Mouse (Mus musculus) limb, embryonic 15.5 days (tissue): ENCODE data around the gene Tmco3. TPM values are rescaled to one million over a fixed set of nuclear protein-coding genes. Genes with fewer than 3 reads are reported as not detected.
"Not testable (repeated sequence)": the region's sequence is repeated elsewhere in the genome, so short reads cannot be mapped to it uniquely, and the experiment has no call there.

Experiments
- ATAC-seq: fragments of 200-750 bp; cut with Nextera tagmentation; 2 replicates; pipeline ENCODE4 v1.8.0; 2017; ENCODE audit warnings: low read depth, moderate TSS enrichment; ENCODE audit not compliant: insufficient number of reproducible peaks, low FRiP score, low TSS enrichment
- H3K27ac ChIP-seq: fragments of 300-500 bp; sonication (generic); 2 replicates; pipeline ENCODE4 v1.5.1; 2015; ENCODE audit warnings: moderate library complexity, mild to moderate bottlenecking, inconsistent platforms
- H3K27me3 ChIP-seq: fragments of 300-500 bp; sonication (generic); 2 replicates; pipeline ENCODE4 v1.6.1; 2015; ENCODE audit warnings: inconsistent platforms
- H3K36me3 ChIP-seq: fragments of 300-500 bp; sonication (generic); 2 replicates; pipeline ENCODE4 v1.6.1; 2015; ENCODE audit warnings: inconsistent platforms
- H3K4me1 ChIP-seq: fragments of 300-500 bp; sonication (generic); 2 replicates; pipeline ENCODE4 v1.6.1; 2015; ENCODE audit warnings: inconsistent platforms
- H3K4me2 ChIP-seq: fragments of 300-500 bp; sonication (generic); 2 replicates; pipeline ENCODE4 v1.6.1; 2015; ENCODE audit warnings: mild to moderate bottlenecking, inconsistent platforms
- H3K4me3 ChIP-seq: fragments of 300-500 bp; sonication (generic); 2 replicates; pipeline ENCODE4 v1.5.1; 2015; ENCODE audit warnings: mild to moderate bottlenecking, inconsistent platforms
- H3K9ac ChIP-seq: fragments of 300-500 bp; sonication (generic); 2 replicates; pipeline ENCODE4 v1.6.1; 2015; ENCODE audit warnings: inconsistent platforms
- H3K9me3 ChIP-seq: fragments of 300-500 bp; sonication (generic); 2 replicates; pipeline ENCODE4 v1.6.1; 2016; ENCODE audit warnings: inconsistent platforms
- WGBS: fragments of 180-500 bp; shearing (Covaris S2); methylation state at CpG from one replicate; pipeline ENCODE4 v1.1.7; 2015; 5-methylcytosine and 5-hydroxymethylcytosine counted together
- polyA plus RNA-seq: library from polyadenylated mRNA; unstranded; fragments of >200 nt; fragmentation: Nextera tagmentation; extraction: Ambion mirVana; gene quantifications from 2 replicates; pipeline ENCODE4 v1.2.1, GENCODE M21; 2015

The Tmco3 gene
- polyA plus RNA-seq, 1 experiment from 2014 or later, result 47.7 TPM

DNA sequence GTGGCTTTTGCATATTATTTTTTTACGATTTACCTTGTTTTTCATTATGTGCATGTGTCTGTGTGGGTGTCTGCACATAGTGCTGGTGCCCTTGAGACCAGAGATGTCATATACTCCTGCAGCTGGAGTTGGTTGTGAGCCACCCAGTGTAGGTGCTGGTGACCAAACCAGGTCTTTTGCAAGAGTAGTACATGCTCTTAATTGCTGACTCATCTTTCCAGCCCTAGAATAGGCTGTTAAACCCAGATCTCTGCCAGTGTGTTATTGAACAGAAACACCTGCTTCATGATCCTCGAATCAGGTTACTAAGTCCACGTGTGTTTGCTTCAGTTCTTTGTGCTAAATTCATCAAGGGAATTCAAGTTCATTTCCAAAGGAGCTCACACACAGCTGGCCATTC, 26.9 kb downstream of the Tmco3 start:
- Histone ChIP-seq H3K4me2 (no peak overlapping the region), H3K36me3 (peaks cover 65% of the 10 kb centered on the region), H3K4me1 (no peaks in the 10 kb centered on the region), H3K4me3 (no peak overlapping the region), H3K27me3 (no peaks in the 10 kb centered on the region), H3K27ac (no peak overlapping the region), H3K9ac (no peak overlapping the region), H3K9me3 (no peaks in the 10 kb centered on the region)
- ATAC-seq, result no peak
- 78% methylated on average over 3 of the region's 3 CpGs for WGBS

DNA sequence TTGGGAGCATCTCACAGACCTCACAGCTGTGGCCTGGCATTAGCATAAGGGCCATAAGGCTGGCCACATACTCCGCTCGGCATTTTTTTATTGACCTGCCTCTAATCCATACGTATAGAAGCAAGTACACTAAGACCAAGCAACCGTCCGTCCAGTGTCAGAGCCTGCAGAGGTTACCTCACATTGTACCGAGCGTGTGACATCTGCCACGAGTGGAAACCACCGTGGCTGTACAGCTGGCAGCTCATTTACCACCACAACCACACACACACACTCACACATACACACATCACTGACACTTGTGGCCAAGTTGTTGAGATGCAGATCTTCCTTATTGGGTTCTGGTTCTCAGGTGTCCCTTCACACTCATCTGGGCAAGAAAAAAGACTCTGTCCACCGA, 28.7 kb downstream of the Tmco3 start:
- Histone ChIP-seq H3K9ac (no peak overlapping the region), H3K4me3 (no peak overlapping the region), H3K36me3 (peaks cover 60% of the 10 kb centered on the region), H3K4me2 (no peak overlapping the region), H3K27me3 (no peaks in the 10 kb centered on the region), H3K27ac (no peak overlapping the region), H3K4me1 (no peaks in the 10 kb centered on the region), H3K9me3 (no peaks in the 10 kb centered on the region)
- 89% methylated on average over 10 of the region's 10 CpGs for WGBS
- no peak for ATAC-seq

DNA sequence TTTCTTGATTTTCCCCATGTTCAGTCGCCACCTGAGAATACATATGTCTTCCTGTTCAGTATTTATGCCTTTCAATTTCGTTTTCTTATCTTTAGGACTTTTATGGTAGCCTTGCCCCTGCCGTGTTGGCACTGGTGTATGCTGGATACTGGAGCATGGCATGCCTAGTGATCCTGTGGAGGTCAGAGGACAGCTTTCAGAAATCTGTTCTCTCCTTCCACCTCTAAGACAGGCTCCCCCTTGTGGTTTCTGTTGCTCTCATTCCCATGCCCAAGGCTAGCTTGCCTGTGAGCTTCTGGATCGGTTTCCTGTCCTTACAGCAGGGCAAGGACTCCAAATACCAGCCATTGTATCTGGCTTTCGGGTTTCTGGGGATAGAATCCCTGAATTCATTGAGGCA, 38.6 kb downstream of the Tmco3 start:
- no peak overlapping the region for H3K27ac ChIP-seq
- no peak for ATAC-seq
- no peak overlapping the region for H3K4me3 ChIP-seq
- no peaks in the 10 kb centered on the region for H3K27me3 ChIP-seq
- no peaks in the 10 kb centered on the region for H3K4me1 ChIP-seq
- 37% methylated on average over 5 of the region's 5 CpGs for WGBS
- no peaks in the 10 kb centered on the region for H3K9me3 ChIP-seq
- no peak overlapping the region for H3K9ac ChIP-seq
- H3K36me3 ChIP-seq, result peaks cover 12% of the 10 kb centered on the region; the same call in 1 of the 2 replicates
- no peak overlapping the region for H3K4me2 ChIP-seq

DNA sequence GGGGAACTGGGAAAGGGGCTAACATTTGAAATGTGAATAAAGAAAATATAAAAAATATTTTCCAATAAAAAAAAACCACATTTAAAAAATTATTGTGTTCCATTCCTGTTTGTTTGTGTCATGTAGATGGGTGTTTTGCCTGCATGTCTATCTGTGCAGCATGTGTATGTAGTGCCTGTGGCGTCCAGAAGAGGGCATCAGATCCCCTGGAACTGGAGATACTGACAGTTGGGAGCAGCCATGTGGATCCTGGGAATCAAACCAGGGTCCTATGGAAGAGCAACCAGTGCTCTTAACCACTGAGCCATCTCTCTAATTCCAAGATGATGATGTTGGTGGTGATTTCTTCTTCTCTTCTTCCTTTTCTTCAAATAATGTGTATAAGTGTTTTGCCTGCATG, 46.7 kb downstream of the Tmco3 start:
- Histone ChIP-seq H3K9ac (no peak overlapping the region), H3K4me3 (no peak overlapping the region), H3K4me2 (no peak overlapping the region), H3K36me3 (no peaks in the 10 kb centered on the region), H3K4me1 (peaks cover 3% of the 10 kb centered on the region; the same call in 1 of the 2 replicates), H3K27me3 (no peaks in the 10 kb centered on the region), H3K27ac (no peak overlapping the region), H3K9me3 (no peaks in the 10 kb centered on the region)
- no peak for ATAC-seq
- WGBS, result 31% methylated on average over 1 of the region's 1 CpGs

DNA sequence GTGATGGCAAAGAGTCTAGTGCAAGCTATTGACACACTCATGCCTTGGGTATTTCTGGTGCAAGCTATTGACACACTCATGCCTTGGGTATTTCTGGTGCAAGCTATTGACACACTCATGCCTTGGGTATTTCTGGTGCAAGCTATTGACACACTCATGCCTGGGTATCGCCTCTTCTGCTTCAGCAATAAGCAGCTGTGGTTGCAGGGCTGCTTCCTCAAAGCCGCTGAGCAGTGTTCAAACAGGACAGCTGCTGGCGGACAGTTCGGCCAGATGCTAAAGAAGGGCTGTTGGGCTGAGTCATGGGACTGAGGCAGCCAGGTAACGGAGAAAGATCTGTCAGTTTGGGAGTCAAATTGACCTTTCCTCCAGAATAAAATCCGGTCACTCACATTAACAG, 49.3 kb downstream of the Tmco3 start:
- Histone ChIP-seq H3K36me3 (peaks cover 19% of the 10 kb centered on the region), H3K4me1 (peaks cover 20% of the 10 kb centered on the region)
- H3K9ac ChIP-seq, H3K27me3 ChIP-seq, H3K9me3 ChIP-seq, H3K4me3 ChIP-seq, H3K4me2 ChIP-seq, ATAC-seq, H3K27ac ChIP-seq: not testable (repeated sequence)
- WGBS, result 81% methylated on average over 6 of the region's 6 CpGs

DNA sequence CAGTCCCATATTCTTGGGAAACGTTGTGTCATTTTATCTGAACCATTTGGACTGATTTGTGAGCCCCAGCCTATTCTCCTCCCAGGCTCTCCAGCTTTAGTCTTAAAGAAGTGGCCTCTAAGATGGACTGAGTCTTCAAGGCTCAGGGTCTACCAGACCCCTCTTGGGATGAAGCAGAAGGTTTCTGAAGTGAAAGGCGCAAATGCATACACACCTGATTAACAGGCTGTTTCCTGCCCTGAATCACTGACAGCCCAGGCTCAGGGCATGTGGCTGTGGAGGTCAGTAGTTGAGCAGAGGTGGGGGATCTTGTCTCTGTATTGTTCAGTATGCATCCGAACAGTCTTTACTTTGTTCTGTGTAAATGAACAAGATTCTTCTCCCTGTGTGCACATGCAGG, 49.7 kb downstream of the Tmco3 start:
- Histone ChIP-seq H3K27ac (no peak overlapping the region; the same call in 1 of the 2 replicates), H3K4me3 (0 out of 2 replicates have a peak overlapping the region, but pooled peaks have one; percentile 88), H3K4me1 (peaks cover 21% of the 10 kb centered on the region), H3K4me2 (no peak overlapping the region), H3K9ac (no peak overlapping the region), H3K36me3 (peaks cover 23% of the 10 kb centered on the region), H3K27me3 (no peaks in the 10 kb centered on the region), H3K9me3 (no peaks in the 10 kb centered on the region)
- no peak for ATAC-seq
- WGBS, result 67% methylated on average over 3 of the region's 3 CpGs

DNA sequence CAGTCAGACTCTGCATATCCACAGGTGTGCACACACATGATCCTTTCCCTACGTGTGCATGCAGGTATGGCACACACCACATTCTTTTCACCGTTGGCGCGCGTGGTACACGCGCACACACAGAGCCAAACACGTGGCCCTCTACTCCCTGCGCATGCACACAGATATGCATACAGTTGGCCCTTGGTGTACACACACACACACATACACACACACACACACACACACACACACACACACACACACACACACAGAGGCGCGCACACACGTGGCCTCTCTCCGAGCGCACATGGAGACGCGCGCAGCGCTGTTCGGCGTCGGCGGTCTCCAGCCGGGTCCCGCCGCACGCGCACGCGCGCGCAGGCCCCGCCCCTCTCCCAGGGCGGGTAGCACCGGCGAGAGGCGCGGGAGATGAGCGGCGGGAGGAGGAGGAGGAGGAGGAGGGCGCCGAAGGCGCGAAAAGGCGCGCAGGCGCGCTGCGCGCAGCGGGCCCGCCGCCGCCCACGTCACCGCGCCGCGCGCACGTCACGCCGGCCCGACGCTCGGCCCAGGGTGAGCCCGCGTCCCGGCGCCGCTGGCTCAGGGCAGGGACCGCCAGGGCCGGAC, 50.4 kb downstream of the Tmco3 start, which contains the start of gene Tfdp1:
TSS of gene Tfdp1 (plus strand) at position 497 of the 606 bp plus-strand sequence.
- H3K4me3 ChIP-seq, result peak within 1 kb of the TSS; percentile 88
- peak within 1 kb of the TSS; percentile 76 for H3K4me2 ChIP-seq
- peak within 1 kb of the TSS; percentile 86 for H3K27ac ChIP-seq
- under 1% methylated on average over 54 of the region's 72 CpGs for WGBS
- peaks cover 30% of the 10 kb centered on the region for H3K36me3 ChIP-seq
- H3K27me3 ChIP-seq, result no peaks in the 10 kb centered on the region
- ATAC-seq, result peak; percentile 87
- H3K4me1 ChIP-seq, result peaks cover 21% of the 10 kb centered on the region
- no peaks in the 10 kb centered on the region for H3K9me3 ChIP-seq
- peak within 1 kb of the TSS; percentile 90 for H3K9ac ChIP-seq

DNA sequence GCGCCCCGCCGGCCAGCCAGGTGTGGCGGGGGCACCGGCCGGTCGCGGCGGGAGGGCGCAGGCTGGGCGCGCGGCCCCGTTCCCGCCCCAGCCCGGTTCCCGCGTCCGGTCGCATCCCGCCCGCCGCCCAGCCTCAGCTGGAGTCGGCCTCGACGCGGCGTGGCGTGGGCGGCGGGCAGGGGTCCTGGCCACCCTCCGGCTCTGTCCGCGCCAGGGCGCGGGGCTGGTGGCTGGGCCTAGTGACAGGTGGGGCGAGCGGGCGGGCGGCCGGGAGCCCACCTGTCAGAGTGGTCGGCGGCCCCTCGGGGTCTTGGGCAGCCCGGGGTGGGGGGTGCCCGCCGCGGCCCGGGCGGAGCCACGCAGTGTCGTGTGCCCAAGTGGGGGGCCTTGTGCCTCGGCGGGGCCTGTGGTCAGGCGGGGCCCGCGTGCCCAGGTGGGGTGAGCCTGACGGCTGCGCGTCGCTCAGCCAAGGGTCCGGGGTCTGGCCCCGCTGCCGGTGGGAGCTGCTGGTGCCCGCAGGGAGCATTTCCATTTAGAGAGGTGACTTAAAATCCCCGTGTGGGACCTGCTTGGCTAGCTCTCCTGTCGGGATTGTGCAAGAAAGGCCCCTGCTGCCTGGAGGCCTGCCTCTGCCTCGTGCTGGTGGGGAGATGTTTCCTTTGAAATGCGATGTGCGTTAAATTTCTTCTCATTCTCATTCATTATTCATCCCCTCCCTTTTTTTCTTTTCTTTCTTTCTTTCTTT, 51.1 kb downstream of the Tmco3 start:
- WGBS, result under 1% methylated on average over 68 of the region's 70 CpGs
- Histone ChIP-seq H3K4me1 (peaks cover 21% of the 10 kb centered on the region), H3K27me3 (no peaks in the 10 kb centered on the region), H3K9ac (peak overlapping the region; percentile 90), H3K36me3 (peaks cover 37% of the 10 kb centered on the region), H3K4me2 (peak overlapping the region; percentile 76), H3K9me3 (no peaks in the 10 kb centered on the region), H3K27ac (peak overlapping the region; percentile 86), H3K4me3 (peak overlapping the region; percentile 88)
- peak; percentile 45; the same call in 1 of the 2 replicates for ATAC-seq

DNA sequence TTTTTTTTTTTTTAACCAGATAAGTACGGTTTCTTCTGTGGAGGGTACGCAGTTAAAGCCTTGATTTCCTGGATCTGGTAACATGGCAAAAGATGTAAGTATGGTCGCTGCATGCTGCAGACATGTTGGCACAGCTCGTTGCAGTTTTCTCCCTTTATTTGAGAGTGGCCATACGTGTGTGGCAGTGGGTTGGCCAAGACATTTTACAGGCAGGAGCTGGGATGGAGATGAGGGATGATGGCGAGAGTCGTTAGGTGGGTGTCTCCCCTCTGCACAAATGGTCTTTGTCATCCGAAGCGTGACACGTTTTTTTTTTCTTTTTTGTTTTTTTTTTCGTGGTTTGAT, 51.6 kb downstream of the Tmco3 start:
- peak overlapping the region; percentile 76 for H3K4me2 ChIP-seq
- H3K36me3 ChIP-seq, result peaks cover 42% of the 10 kb centered on the region
- no peaks in the 10 kb centered on the region for H3K27me3 ChIP-seq
- no peaks in the 10 kb centered on the region for H3K9me3 ChIP-seq
- ATAC-seq, result no peak
- no peak overlapping the region; the same call in 1 of the 2 replicates for H3K27ac ChIP-seq
- WGBS, result 3% methylated on average over 11 of the region's 11 CpGs
- H3K4me1 ChIP-seq, result peaks cover 21% of the 10 kb centered on the region
- peak overlapping the region; percentile 88 for H3K4me3 ChIP-seq
- H3K9ac ChIP-seq, result peak overlapping the region; percentile 90; the same call in 1 of the 2 replicates

DNA sequence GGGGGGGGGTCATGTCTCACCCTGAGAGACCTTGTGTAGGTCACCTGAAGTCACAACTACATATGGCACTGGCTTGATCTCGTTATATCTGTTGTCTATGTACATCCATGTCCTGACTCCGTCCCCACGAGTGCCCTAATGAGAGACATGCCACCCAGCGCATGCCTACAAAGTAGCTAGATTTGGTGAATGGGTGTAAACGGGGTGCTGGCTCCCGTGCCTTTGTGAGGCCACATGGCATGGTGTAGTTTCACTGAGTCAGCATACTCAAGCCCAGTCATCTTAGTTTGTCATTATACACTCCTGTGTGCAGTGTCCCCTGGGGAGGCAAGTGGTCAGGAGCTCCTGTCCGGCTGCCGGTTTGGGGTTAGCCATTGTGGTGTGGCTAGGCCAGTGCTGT, 52.7 kb downstream of the Tmco3 start:
- WGBS, result 79% methylated on average over 8 of the region's 8 CpGs
- H3K4me2 ChIP-seq, result peak overlapping the region; percentile 76; the same call in 1 of the 2 replicates
- H3K36me3 ChIP-seq, result peaks cover 53% of the 10 kb centered on the region
- no peaks in the 10 kb centered on the region for H3K27me3 ChIP-seq
- H3K9ac ChIP-seq, result no peak overlapping the region
- no peak for ATAC-seq
- no peak overlapping the region for H3K4me3 ChIP-seq
- H3K27ac ChIP-seq, result no peak overlapping the region
- peaks cover 21% of the 10 kb centered on the region for H3K4me1 ChIP-seq
- no peaks in the 10 kb centered on the region for H3K9me3 ChIP-seq

DNA sequence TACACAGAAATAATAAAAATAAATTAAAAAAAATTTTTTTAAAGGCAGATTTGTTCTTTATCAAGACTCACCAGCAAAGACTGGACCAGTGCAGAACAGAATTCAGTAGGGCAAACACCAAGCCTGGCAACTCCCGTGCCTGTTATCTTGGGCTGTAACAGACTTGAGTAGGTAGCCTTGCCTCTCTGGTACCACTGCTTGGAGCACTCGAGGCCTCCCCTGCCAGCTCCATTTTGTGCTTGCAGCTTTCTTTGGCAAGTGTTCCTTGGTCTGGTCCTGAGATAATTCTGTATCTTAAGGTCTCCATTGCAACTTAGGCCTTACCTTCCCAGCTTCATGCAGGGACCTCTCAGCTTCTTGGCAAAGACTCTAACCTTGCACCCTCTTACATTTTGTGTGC, 54.4 kb downstream of the Tmco3 start:
- Histone ChIP-seq H3K4me2 (no peak overlapping the region), H3K9me3 (no peaks in the 10 kb centered on the region), H3K9ac (no peak overlapping the region), H3K27me3 (no peaks in the 10 kb centered on the region), H3K4me1 (peaks cover 21% of the 10 kb centered on the region), H3K4me3 (no peak overlapping the region), H3K36me3 (peaks cover 69% of the 10 kb centered on the region), H3K27ac (no peak overlapping the region)
- 82% methylated on average over 2 of the region's 2 CpGs for WGBS
- no peak for ATAC-seq

DNA sequence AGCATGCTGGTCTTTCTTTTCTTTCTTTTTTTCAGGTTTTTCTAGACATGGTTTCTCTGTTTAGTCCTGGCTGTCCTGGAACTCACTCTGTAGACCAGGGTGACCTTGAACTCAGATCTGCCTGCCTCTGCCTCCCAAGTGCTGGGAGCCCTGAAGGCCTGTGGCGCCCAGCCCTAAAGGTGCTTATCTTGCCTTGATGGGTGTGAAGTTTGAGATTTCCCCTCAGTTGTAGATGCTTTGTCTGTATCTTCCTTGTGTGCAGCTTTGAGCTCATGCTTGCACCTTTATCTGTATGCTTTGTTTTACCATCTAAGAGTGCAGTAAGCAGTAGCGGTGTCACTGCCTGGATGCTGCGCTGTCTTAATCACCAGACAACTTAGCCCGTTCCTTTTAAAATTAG, 55.1 kb downstream of the Tmco3 start:
- Histone ChIP-seq H3K4me3 (no peak overlapping the region), H3K9me3 (no peaks in the 10 kb centered on the region), H3K36me3 (peaks cover 77% of the 10 kb centered on the region), H3K9ac (no peak overlapping the region), H3K4me1 (peaks cover 19% of the 10 kb centered on the region), H3K27ac (no peak overlapping the region), H3K27me3 (no peaks in the 10 kb centered on the region), H3K4me2 (no peak overlapping the region)
- no peak for ATAC-seq
- 94% methylated on average over 4 of the region's 4 CpGs for WGBS
